Mouse (Mus musculus): ENCODE results near the gene Nfrkb. TPM values are rescaled to one million over a fixed set of nuclear protein-coding genes. Genes with fewer than 3 reads are reported as not detected.

Gene Nfrkb
- polyA plus RNA-seq, 1 experiment from 2014 or later = 24.5 TPM

GRCm38 (mm10) chr9:31430011-31430410 lies 44.0 kb downstream of the Nfrkb start:
- Histone ChIP-seq H3K9ac (replicated peaks) (no peak overlapping the region), H3K4me2 (no peak overlapping the region), H3K27ac (replicated peaks) (no peak overlapping the region), H3K36me3 (no peaks in the 10 kb centered on the region), H3K4me3 (replicated peaks) (no peak overlapping the region), H3K27me3 (replicated peaks) (no peaks in the 10 kb centered on the region), H3K4me1 (no peaks in the 10 kb centered on the region), H3K9me3 (replicated peaks) (no peaks in the 10 kb centered on the region)
- WGBS = 83% methylated on average over 9 of the region's 9 CpGs
- ATAC-seq (ENCODE audit: low FRiP score) = no peak

- ATAC-seq (ENCODE audit: low FRiP score) = no peak
Observed at GRCm38 (mm10) chr9:31431751-31432150, 45.8 kb downstream of the Nfrkb start.

GRCm38 (mm10) chr9:31432336-31432975 lies 46.5 kb downstream of the Nfrkb start:
- Histone ChIP-seq H3K4me2 (no peak overlapping the region), H3K4me1 (no peaks in the 10 kb centered on the region), H3K27me3 (replicated peaks) (no peaks in the 10 kb centered on the region), H3K4me3 (replicated peaks) (no peak overlapping the region), H3K27ac (replicated peaks) (no peak overlapping the region), H3K36me3 (no peaks in the 10 kb centered on the region), H3K9me3 (replicated peaks) (no peaks in the 10 kb centered on the region), H3K9ac (replicated peaks) (no peak overlapping the region)
- 83% methylated on average over 7 of the region's 7 CpGs for WGBS
- ATAC-seq (ENCODE audit: low FRiP score) = no peak

More at GRCm38 (mm10) chr9:31431751-31432150, 45.8 kb downstream of the Nfrkb start:
- H3K4me3 ChIP-seq (replicated peaks) = no peak overlapping the region
- WGBS = 85% methylated on average over 5 of the region's 5 CpGs
- no peaks in the 10 kb centered on the region for H3K36me3 ChIP-seq
- H3K27ac ChIP-seq (replicated peaks) = no peak overlapping the region
- no peak overlapping the region for H3K4me2 ChIP-seq
- H3K4me1 ChIP-seq = no peaks in the 10 kb centered on the region
- no peaks in the 10 kb centered on the region for H3K9me3 ChIP-seq (replicated peaks)
- H3K27me3 ChIP-seq (replicated peaks) = no peaks in the 10 kb centered on the region
- H3K9ac ChIP-seq (replicated peaks) = no peak overlapping the region

GRCm38 (mm10) chr9:31433431-31433830 lies 47.4 kb downstream of the Nfrkb start:
- H3K4me1 ChIP-seq = no peaks in the 10 kb centered on the region
- WGBS = 86% methylated on average over 3 of the region's 3 CpGs
- no peak overlapping the region for H3K27ac ChIP-seq (replicated peaks)

GRCm38 (mm10) chr9:31435415-31435814 lies 49.4 kb downstream of the Nfrkb start:
- ATAC-seq (ENCODE audit: low FRiP score) = no peak
- H3K4me1 ChIP-seq = no peaks in the 10 kb centered on the region
- no peak overlapping the region for H3K27ac ChIP-seq (replicated peaks)
- H3K36me3 ChIP-seq = no peaks in the 10 kb centered on the region
- H3K4me2 ChIP-seq = no peak overlapping the region
- no peak overlapping the region for H3K9ac ChIP-seq (replicated peaks)
- no peak overlapping the region for H3K4me3 ChIP-seq (replicated peaks)
- H3K27me3 ChIP-seq (replicated peaks) = no peaks in the 10 kb centered on the region
- 91% methylated on average over 8 of the region's 8 CpGs for WGBS
- H3K9me3 ChIP-seq (replicated peaks) = no peaks in the 10 kb centered on the region

More at GRCm38 (mm10) chr9:31433431-31433830, 47.4 kb downstream of the Nfrkb start:
- no peaks in the 10 kb centered on the region for H3K36me3 ChIP-seq
- no peak overlapping the region for H3K9ac ChIP-seq (replicated peaks)
- H3K4me2 ChIP-seq = no peak overlapping the region
- no peak for ATAC-seq (ENCODE audit: low FRiP score)
- no peak overlapping the region for H3K4me3 ChIP-seq (replicated peaks)
- no peaks in the 10 kb centered on the region for H3K27me3 ChIP-seq (replicated peaks)
- no peaks in the 10 kb centered on the region for H3K9me3 ChIP-seq (replicated peaks)

- H3K9me3 ChIP-seq (replicated peaks) = no peaks in the 10 kb centered on the region
- no peaks in the 10 kb centered on the region for H3K27me3 ChIP-seq (replicated peaks)
- H3K4me1 ChIP-seq = no peaks in the 10 kb centered on the region
- no peak overlapping the region for H3K27ac ChIP-seq (replicated peaks)
- H3K4me2 ChIP-seq = no peak overlapping the region
- H3K36me3 ChIP-seq = no peaks in the 10 kb centered on the region
- 88% methylated on average over 7 of the region's 7 CpGs for WGBS
- H3K9ac ChIP-seq (replicated peaks) = no peak overlapping the region
- H3K4me3 ChIP-seq (replicated peaks) = no peak overlapping the region
- ATAC-seq (ENCODE audit: low FRiP score) = no peak
Observed at GRCm38 (mm10) chr9:31437861-31438260, 51.9 kb downstream of the Nfrkb start.

GRCm38 (mm10) chr9:31438834-31439233 lies 52.8 kb downstream of the Nfrkb start:
- H3K9me3 ChIP-seq (replicated peaks) = no peaks in the 10 kb centered on the region
- no peak overlapping the region for H3K4me2 ChIP-seq
- no peak overlapping the region for H3K27ac ChIP-seq (replicated peaks)
- no peaks in the 10 kb centered on the region for H3K4me1 ChIP-seq
- WGBS = 73% methylated on average over 5 of the region's 5 CpGs
- H3K36me3 ChIP-seq = no peaks in the 10 kb centered on the region
- H3K4me3 ChIP-seq (replicated peaks) = no peak overlapping the region
- H3K9ac ChIP-seq (replicated peaks) = no peak overlapping the region
- no peak for ATAC-seq (ENCODE audit: low FRiP score)
- no peaks in the 10 kb centered on the region for H3K27me3 ChIP-seq (replicated peaks)

GRCm38 (mm10) chr9:31439341-31439740 lies 53.3 kb downstream of the Nfrkb start:
- Histone ChIP-seq H3K9me3 (replicated peaks) (no peaks in the 10 kb centered on the region), H3K27ac (replicated peaks) (no peak overlapping the region), H3K4me2 (no peak overlapping the region), H3K27me3 (replicated peaks) (no peaks in the 10 kb centered on the region), H3K36me3 (no peaks in the 10 kb centered on the region), H3K9ac (replicated peaks) (no peak overlapping the region), H3K4me1 (no peaks in the 10 kb centered on the region), H3K4me3 (replicated peaks) (no peak overlapping the region)
- ATAC-seq (ENCODE audit: low FRiP score) = no peak
- WGBS = 81% methylated on average over 6 of the region's 6 CpGs

- ATAC-seq (ENCODE audit: low FRiP score) = no peak
- H3K4me3 ChIP-seq (replicated peaks) = no peak overlapping the region
- H3K9me3 ChIP-seq (replicated peaks) = no peaks in the 10 kb centered on the region
- no peak overlapping the region for H3K27ac ChIP-seq (replicated peaks)
- WGBS = 88% methylated on average over 5 of the region's 5 CpGs
- no peaks in the 10 kb centered on the region for H3K4me1 ChIP-seq
- no peaks in the 10 kb centered on the region for H3K27me3 ChIP-seq (replicated peaks)
- H3K4me2 ChIP-seq = no peak overlapping the region
- no peaks in the 10 kb centered on the region for H3K36me3 ChIP-seq
- no peak overlapping the region for H3K9ac ChIP-seq (replicated peaks)
Observed at GRCm38 (mm10) chr9:31440366-31440765, 54.4 kb downstream of the Nfrkb start.

GRCm38 (mm10) chr9:31441487-31441886 lies 55.5 kb downstream of the Nfrkb start:
- no peak overlapping the region for H3K4me3 ChIP-seq (replicated peaks)
- no peak for ATAC-seq (ENCODE audit: low FRiP score)
- no peak overlapping the region for H3K4me2 ChIP-seq
- H3K9ac ChIP-seq (replicated peaks) = no peak overlapping the region
- no peaks in the 10 kb centered on the region for H3K4me1 ChIP-seq
- H3K36me3 ChIP-seq = no peaks in the 10 kb centered on the region
- no peaks in the 10 kb centered on the region for H3K9me3 ChIP-seq (replicated peaks)
- no peak overlapping the region for H3K27ac ChIP-seq (replicated peaks)
- 91% methylated on average over 3 of the region's 3 CpGs for WGBS
- no peaks in the 10 kb centered on the region for H3K27me3 ChIP-seq (replicated peaks)

- Histone ChIP-seq H3K9me3 (replicated peaks) (no peaks in the 10 kb centered on the region), H3K27ac (replicated peaks) (no peak overlapping the region), H3K9ac (replicated peaks) (no peak overlapping the region), H3K4me1 (no peaks in the 10 kb centered on the region), H3K36me3 (no peaks in the 10 kb centered on the region), H3K4me3 (replicated peaks) (no peak overlapping the region), H3K4me2 (no peak overlapping the region), H3K27me3 (replicated peaks) (no peaks in the 10 kb centered on the region)
- 86% methylated on average over 8 of the region's 8 CpGs for WGBS
- no peak for ATAC-seq (ENCODE audit: low FRiP score)
Observed at GRCm38 (mm10) chr9:31444236-31444635, 58.2 kb downstream of the Nfrkb start.

GRCm38 (mm10) chr9:31449145-31449772 lies 63.3 kb downstream of the Nfrkb start:
- ATAC-seq (ENCODE audit: low FRiP score) = no peak
- no peak overlapping the region for H3K27ac ChIP-seq (replicated peaks)
- H3K4me3 ChIP-seq (replicated peaks) = no peak overlapping the region
- H3K27me3 ChIP-seq (replicated peaks) = no peaks in the 10 kb centered on the region
- WGBS = 90% methylated on average over 7 of the region's 7 CpGs
- no peak overlapping the region for H3K4me2 ChIP-seq
- no peaks in the 10 kb centered on the region for H3K9me3 ChIP-seq (replicated peaks)
- H3K4me1 ChIP-seq = no peaks in the 10 kb centered on the region
- no peaks in the 10 kb centered on the region for H3K36me3 ChIP-seq
- H3K9ac ChIP-seq (replicated peaks) = no peak overlapping the region

All from neural tube, embryonic 15.5 days (tissue).